8 mouse cellular contexts compared by ENCODE assay signal in genomic region chr17:27837850-27838249, GRCm38 (mm10). TPM values are rescaled to one million over a fixed set of nuclear protein-coding genes. Genes with fewer than 3 reads are reported as not detected.
DNase-seq lines count a peak whose midpoint lies in the region; ATAC-seq and TF ChIP-seq lines count a peak whose summit lies in the region.
"Not testable (repeated sequence)": the region's sequence is repeated elsewhere in the genome, so short reads cannot be mapped to it uniquely, and the experiment has no call there.

Gene Snrpc, plus strand, starts transcription at chr17:27838150.

- peaks cover 2 to 18% of the 10 kb centered on the region in 2 experiments; a peak in 3 of 4 replicates for H3K4me1 ChIP-seq in CH12.LX (ENCODE audit: control insufficient read depth in 1 of 2, insufficient read depth in 2 of 2)
- H3K4me1 ChIP-seq in heart, embryonic 16.5 days (ENCODE audit: control insufficient read depth, insufficient read depth, low read length), result peaks cover 13% of the 10 kb centered on the region
- H3K4me1 ChIP-seq in intestine, postnatal 0 days (replicated peaks; ENCODE audit: control insufficient read depth, insufficient read depth, low read length); lung, postnatal 0 days (ENCODE audit: insufficient read depth, low read depth, low read length): not testable (repeated sequence)
- H3K4me1 ChIP-seq in neural tube, embryonic 15.5 days, result peaks cover 19% of the 10 kb centered on the region

- not testable (repeated sequence) for H3K27ac ChIP-seq in CH12.LX (ENCODE audit: insufficient read depth, low read depth); heart, embryonic 16.5 days (ENCODE audit: low read length); lung, postnatal 0 days (ENCODE audit: low read length); neural tube, embryonic 15.5 days (replicated peaks)
- peak within 1 kb of the TSS; percentile 79 for H3K27ac ChIP-seq in intestine, postnatal 0 days (ENCODE audit: low read depth, low read length)

- TF ChIP-seq CTCF in CH12.LX (conservative IDR thresholded peaks at IDR 0.05 in 1 of 2, IDR thresholded peaks at IDR 0.05 in 1 of 2; ENCODE audit: low read depth in 2 of 2, low read length in 2 of 2); intestine, postnatal 0 days (IDR thresholded peaks at IDR 0.05; ENCODE audit: low read depth); lung, postnatal 0 days (IDR thresholded peaks at IDR 0.05): not testable (repeated sequence)

- not testable (repeated sequence) for TF ChIP-seq EP300 in CH12.LX (IDR thresholded peaks at IDR 0.05; ENCODE audit: low read length); lung, postnatal 0 days (IDR thresholded peaks at IDR 0.05)

- DNase-seq in CH12.LX (ENCODE audit: extremely low read depth); frontal cortex, adult 2 months (ENCODE audit: extremely low spot score in 1 of 2, low spot score in 1 of 2); left cerebral cortex, postnatal 36 days (ENCODE audit: low spot score in 2 of 2); lung, postnatal 0 days (ENCODE audit: low spot score): not testable (repeated sequence)

- ATAC-seq in common myeloid progenitor, adult 5-6 weeks (replicated peaks; ENCODE audit: low read depth, poor library complexity, severe bottlenecking); heart, embryonic 16.5 days (replicated peaks; ENCODE audit: extremely low read depth, insufficient read depth, low FRiP score); intestine, postnatal 0 days; lung, postnatal 0 days; neural tube, embryonic 15.5 days (ENCODE audit: low FRiP score): not testable (repeated sequence)

- intact Hi-C loops in left cerebral cortex, postnatal 36 days (cut with DNase I), result not testable (repeated sequence)

- 58% methylated on average over 3 of the region's 4 CpGs for WGBS in heart, embryonic 16.5 days
- 80% methylated on average over 3 of the region's 4 CpGs for WGBS in intestine, postnatal 0 days
- 73% methylated on average over 3 of the region's 4 CpGs for WGBS in lung, postnatal 0 days
- WGBS in neural tube, embryonic 15.5 days, result 89% methylated on average over 4 of the region's 4 CpGs

- H3K9me3 ChIP-seq in CH12.LX (replicated peaks; ENCODE audit: low read length); heart, embryonic 16.5 days (replicated peaks; ENCODE audit: control insufficient read depth, low read length); intestine, postnatal 0 days (ENCODE audit: control insufficient read depth); lung, postnatal 0 days (ENCODE audit: low read length); neural tube, embryonic 15.5 days (replicated peaks): not testable (repeated sequence)

- not testable (repeated sequence) for H3K4me2 ChIP-seq in CH12.LX (ENCODE audit: insufficient read depth, low read depth, poor library complexity, severe bottlenecking); lung, postnatal 0 days (replicated peaks; ENCODE audit: low read depth, low read length); neural tube, embryonic 15.5 days
- peak within 1 kb of the TSS; percentile 96; the same call in 1 of the 2 replicates for H3K4me2 ChIP-seq in heart, embryonic 16.5 days (ENCODE audit: low read depth, low read length)
- peak within 1 kb of the TSS; percentile 85 for H3K4me2 ChIP-seq in intestine, postnatal 0 days (replicated peaks; ENCODE audit: low read depth)

- in situ Hi-C loops in CH12.LX (cut with MboI; ENCODE audit: low pct_ligation_motif_present, low pct_unique_long_range_greater_than_20kb, low sequenced_read_pairs), result not testable (repeated sequence)

- H3K36me3 ChIP-seq in CH12.LX (replicated peaks in 1 of 2; ENCODE audit: control insufficient read depth in 1 of 2, insufficient read depth in 1 of 2, low read length in 1 of 2), result peaks cover 6 to 15% of the 10 kb centered on the region in 2 experiments
- H3K36me3 ChIP-seq in heart, embryonic 16.5 days (ENCODE audit: control insufficient read depth, insufficient read depth); intestine, postnatal 0 days (ENCODE audit: control insufficient read depth, insufficient read depth); lung, postnatal 0 days (ENCODE audit: insufficient read depth, low read length): not testable (repeated sequence)
- peaks cover 11% of the 10 kb centered on the region; the same call in 1 of the 2 replicates for H3K36me3 ChIP-seq in neural tube, embryonic 15.5 days

- H3K4me3 ChIP-seq in CH12.LX (replicated peaks in 1 of 3; ENCODE audit: low read depth in 2 of 3, low read length in 2 of 3, poor library complexity in 1 of 3), result peak within 1 kb of the TSS in 1 of 3 experiments; percentile 92
- H3K4me3 ChIP-seq in heart, embryonic 16.5 days (ENCODE audit: low read length); lung, postnatal 0 days (ENCODE audit: low read depth, low read length): not testable (repeated sequence)
- H3K4me3 ChIP-seq in intestine, postnatal 0 days (ENCODE audit: low read depth, low read length), result peak within 1 kb of the TSS; percentile 86
- peak within 1 kb of the TSS; percentile 89; the same call in 1 of the 2 replicates for H3K4me3 ChIP-seq in neural tube, embryonic 15.5 days (replicated peaks)

- peaks cover 17% of the 10 kb centered on the region for H3K79me2 ChIP-seq in CH12.LX (replicated peaks; ENCODE audit: control insufficient read depth, extremely low read depth, insufficient read depth, poor library complexity, severe bottlenecking)

- TF ChIP-seq POLR2A in CH12.LX (IDR thresholded peaks at IDR 0.05; ENCODE audit: low read depth, low read length), result not testable (repeated sequence)

- not testable (repeated sequence) for H3K27me3 ChIP-seq in CH12.LX (replicated peaks); heart, embryonic 16.5 days (ENCODE audit: control insufficient read depth, insufficient read depth, low read length); intestine, postnatal 0 days (replicated peaks; ENCODE audit: control insufficient read depth, insufficient read depth, low read length); lung, postnatal 0 days (replicated peaks; ENCODE audit: insufficient read depth, low read length); neural tube, embryonic 15.5 days (replicated peaks)

- dilution Hi-C loops in CH12.LX (cut with MboI; ENCODE audit: extremely low pct_ligation_motif_present, extremely low pct_unique_long_range_greater_than_20kb, low sequenced_read_pairs), result not testable (repeated sequence)

- H3K9ac ChIP-seq in CH12.LX (ENCODE audit: insufficient read depth, low read depth), result peak within 1 kb of the TSS; percentile 92; the same call in 1 of the 2 replicates
- not testable (repeated sequence) for H3K9ac ChIP-seq in heart, embryonic 16.5 days (ENCODE audit: low read length); lung, postnatal 0 days (replicated peaks; ENCODE audit: low read depth); neural tube, embryonic 15.5 days (replicated peaks)
- H3K9ac ChIP-seq in intestine, postnatal 0 days (ENCODE audit: low read depth, low read length), result peak within 1 kb of the TSS; percentile 32; the same call in 1 of the 2 replicates

- not testable (repeated sequence) for TF ChIP-seq RAD21 in CH12.LX (IDR thresholded peaks at IDR 0.05; ENCODE audit: low read depth, low read length)

RNA-seq across cellular contexts. Expression of gene Snrpc, which starts in this region (rescaled TPM):
- total RNA-seq in CH12.LX (2012; rRNA removed), result 154 and 173 TPM in 2 replicates
- 165 and 171 TPM in 2 replicates for total RNA-seq in CH12.LX (2014; rRNA removed)
- 184 and 194 TPM in 2 replicates for polyA plus RNA-seq in CH12.LX (2012; ENCODE audit: insufficient read length, low read depth)
- total RNA-seq in common myeloid progenitor, adult 5-6 weeks (2017), result 116 and 132 TPM in 2 replicates
- 66.1 and 78.6 TPM in 2 replicates for polyA plus RNA-seq in frontal cortex, adult 2 months (2012; rRNA removed)
- 186 and 189 TPM in 2 replicates for polyA plus RNA-seq in heart, embryonic 16.5 days (2015; fragmentation: Nextera tagmentation; extraction: Ambion mirVana)
- 156 and 160 TPM in 2 replicates for polyA plus RNA-seq in intestine, postnatal 0 days (2015; fragmentation: Nextera tagmentation; extraction: Ambion mirVana)
- total RNA-seq in left cerebral cortex, postnatal 36 days (2021), result 10 to 100 TPM; 49.7 to 53.0 TPM
- polyA plus RNA-seq in lung, postnatal 0 days (2015; fragmentation: Nextera tagmentation; extraction: Ambion mirVana), result 172 and 185 TPM in 2 replicates
- 211 and 227 TPM in 2 replicates for polyA plus RNA-seq in neural tube, embryonic 15.5 days (2015; fragmentation: Nextera tagmentation; extraction: Ambion mirVana)
